Comparison of ENCODE assay signal across 9 mouse cellular contexts in the genomic region with DNA sequence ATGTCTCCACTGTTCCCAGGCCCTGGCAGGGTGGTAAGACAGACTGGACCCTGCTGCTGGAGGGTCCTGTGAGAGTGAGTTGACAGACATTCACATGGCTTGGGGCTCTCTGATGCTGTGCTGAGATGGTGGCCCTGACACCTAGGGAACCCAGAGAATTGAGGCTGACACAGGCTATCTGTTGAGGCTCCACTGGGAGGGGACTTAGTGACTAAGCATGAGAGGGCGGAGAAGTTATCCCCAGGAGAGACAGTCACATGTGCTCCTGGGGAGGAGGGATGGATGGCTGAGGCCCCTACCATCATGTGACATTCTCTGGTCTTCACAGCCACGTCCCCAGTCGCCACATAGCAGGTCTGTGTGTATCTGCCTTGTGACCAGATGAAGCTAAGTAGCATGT. TPM values are rescaled to one million over a fixed set of nuclear protein-coding genes. Genes with fewer than 3 reads are reported as not detected.
DNase-seq lines count a peak whose midpoint lies in the region; ATAC-seq and TF ChIP-seq lines count a peak whose summit lies in the region.
"Had no signal": no experiment of that assay in that cellular context is flagged by ENCODE, and none has a peak within 500 bp of the region (broad histone marks: within the 10 kb centered on the region; RNA-seq: fewer than 3 reads in every experiment).

No protein-coding gene starts in this region.

- ATAC-seq in heart, embryonic 15.5 days (replicated peaks; ENCODE audit: insufficient number of reproducible peaks, insufficient read depth, low FRiP score, low read depth), result peak; percentile 7; the same call in 1 of the 2 replicates
- ATAC-seq in hindbrain, embryonic 14.5 days (ENCODE audit: low FRiP score), result peak; percentile 12; the same call in 1 of the 2 replicates
- peak; percentile 13; the same call in 1 of the 2 replicates for ATAC-seq in midbrain, postnatal 0 days (ENCODE audit: low FRiP score)

- no peaks in the 10 kb centered on the region for H3K27me3 ChIP-seq in heart, embryonic 15.5 days
- no peaks in the 10 kb centered on the region for H3K27me3 ChIP-seq in hindbrain, embryonic 14.5 days (ENCODE audit: control insufficient read depth, insufficient read depth, low read length)
- no peaks in the 10 kb centered on the region for H3K27me3 ChIP-seq in midbrain, postnatal 0 days (ENCODE audit: insufficient read depth, low read length)

- TF ChIP-seq CTCF in bone marrow macrophage, adult 2 months (IDR thresholded peaks at IDR 0.05; ENCODE audit: low read depth, low read length), result 0 out of 2 replicates have a peak, but pooled peaks have one; percentile 7
- TF ChIP-seq CTCF in midbrain, postnatal 0 days (IDR thresholded peaks at IDR 0.05), result no peak
- no peak for TF ChIP-seq CTCF in left cerebral cortex, adult 2 months (IDR thresholded peaks at IDR 0.05)

- WGBS in heart, embryonic 15.5 days, result 55% methylated on average over 3 of the region's 3 CpGs
- 56% methylated on average over 3 of the region's 3 CpGs for WGBS in hindbrain, embryonic 14.5 days
- 64% methylated on average over 3 of the region's 3 CpGs for WGBS in midbrain, postnatal 0 days

- no peak for DNase-seq in heart, adult 8-10 months (ENCODE audit: low spot score)
- no peak for DNase-seq in hindbrain, embryonic 14.5 days (ENCODE audit: low spot score)
- no peak for DNase-seq in midbrain, postnatal 0 days (ENCODE audit: low spot score)
- DNase-seq in adrenal gland, adult (ENCODE audit: inconsistent age in 2 of 2, low spot score in 1 of 2), result no peak
- DNase-seq in left cerebral cortex, adult 2 months (ENCODE audit: extremely low spot score in 1 of 2, low spot score in 2 of 2), result no peak
- DNase-seq in adrenal gland, postnatal 4 days (ENCODE audit: low spot score in 2 of 2), result no peak

- no peak overlapping the region for H3K9ac ChIP-seq in heart, embryonic 15.5 days
- H3K9ac ChIP-seq in hindbrain, embryonic 14.5 days, result no peak overlapping the region
- no peak overlapping the region for H3K9ac ChIP-seq in midbrain, postnatal 0 days (replicated peaks; ENCODE audit: low read length, poor library complexity, severe bottlenecking)
- H3K9ac ChIP-seq: liver, embryonic 14.5 days had no signal

- no peak overlapping the region for H3K4me2 ChIP-seq in heart, embryonic 15.5 days
- no peak overlapping the region for H3K4me2 ChIP-seq in hindbrain, embryonic 14.5 days (replicated peaks)
- H3K4me2 ChIP-seq in midbrain, postnatal 0 days (ENCODE audit: low read depth, low read length, poor library complexity, severe bottlenecking), result no peak overlapping the region

- H3K36me3 ChIP-seq in heart, embryonic 15.5 days, result no peaks in the 10 kb centered on the region
- 0 out of 2 replicates have a peak, but pooled peaks cover 2% of the 10 kb centered on the region for H3K36me3 ChIP-seq in hindbrain, embryonic 14.5 days (replicated peaks; ENCODE audit: control insufficient read depth, insufficient read depth)
- peaks cover 3% of the 10 kb centered on the region for H3K36me3 ChIP-seq in midbrain, postnatal 0 days (ENCODE audit: insufficient read depth, low read length)

- H3K4me3 ChIP-seq in heart, embryonic 15.5 days, result no peak overlapping the region
- no peak overlapping the region for H3K4me3 ChIP-seq in bone marrow macrophage, adult 2 months (ENCODE audit: insufficient read depth, low read length)
- no peak overlapping the region for H3K4me3 ChIP-seq in hindbrain, embryonic 14.5 days (replicated peaks; ENCODE audit: low read length)
- no peak overlapping the region for H3K4me3 ChIP-seq in midbrain, postnatal 0 days (ENCODE audit: low read depth, low read length)
- H3K4me3 ChIP-seq in left cerebral cortex, adult 2 months, result no peak overlapping the region

- H3K4me1 ChIP-seq in heart, embryonic 15.5 days (replicated peaks), result peaks cover 49% of the 10 kb centered on the region
- peaks cover 71% of the 10 kb centered on the region for H3K4me1 ChIP-seq in bone marrow macrophage, adult 2 months (ENCODE audit: control insufficient read depth, insufficient read depth, low read length)
- peaks cover 16% of the 10 kb centered on the region for H3K4me1 ChIP-seq in hindbrain, embryonic 14.5 days (replicated peaks; ENCODE audit: control insufficient read depth, insufficient read depth, low read length)
- no peaks in the 10 kb centered on the region for H3K4me1 ChIP-seq in midbrain, postnatal 0 days (ENCODE audit: insufficient read depth, low read length)

- intact Hi-C loops in left cerebral cortex, adult 2 months (cut with DNase I), result no loop called here

- peak overlapping the region; percentile 40 for H3K27ac ChIP-seq in heart, embryonic 15.5 days
- no peak overlapping the region for H3K27ac ChIP-seq in bone marrow macrophage, adult 2 months (ENCODE audit: insufficient read depth, low read depth, low read length)
- peak overlapping the region; percentile 72 for H3K27ac ChIP-seq in hindbrain, embryonic 14.5 days
- peak overlapping the region; percentile 44; the same call in 1 of the 2 replicates for H3K27ac ChIP-seq in midbrain, postnatal 0 days (ENCODE audit: low read depth, low read length)
- no peak overlapping the region; the same call in 1 of the 2 replicates for H3K27ac ChIP-seq in left cerebral cortex, adult 2 months
- H3K27ac ChIP-seq: liver, embryonic 14.5 days had no signal

- TF ChIP-seq POLR2A in bone marrow macrophage, adult 2 months (IDR thresholded peaks at IDR 0.05; ENCODE audit: borderline replicate concordance, low read depth, low read length), result no peak

- H3K9me3 ChIP-seq in heart, embryonic 15.5 days (replicated peaks), result no peaks in the 10 kb centered on the region
- H3K9me3 ChIP-seq in hindbrain, embryonic 14.5 days (ENCODE audit: control insufficient read depth, low read length), result no peaks in the 10 kb centered on the region
- H3K9me3 ChIP-seq in midbrain, postnatal 0 days (ENCODE audit: low read length), result no peaks in the 10 kb centered on the region

RNA-seq across cellular contexts. Expression of a gene that starts 15.6 kb away (rescaled TPM):
- 9.3 and 15.5 TPM in 2 replicates for polyA plus RNA-seq in heart, embryonic 15.5 days (2015; fragmentation: Nextera tagmentation; extraction: Ambion mirVana)
- total RNA-seq in heart, adult 8-10 months (2022), result 1 to 10 TPM; 2.3 to 4.9 (median 3.3) TPM
- 54.6 and 64.9 TPM in 2 replicates for polyA plus RNA-seq in bone marrow macrophage, adult 2 months (2012; ENCODE audit: insufficient read depth, insufficient read length, missing spikeins)
- 21.8 and 23.4 TPM in 2 replicates for polyA plus RNA-seq in hindbrain, embryonic 14.5 days (2014; fragmentation: Nextera tagmentation; extraction: Ambion mirVana)
- 46.4 and 47.5 TPM in 2 replicates for total RNA-seq in midbrain, postnatal 0 days (2014; rRNA removed)
- 8.6 and 8.7 TPM in 2 replicates for polyA plus RNA-seq in midbrain, postnatal 0 days (2015; fragmentation: Nextera tagmentation; extraction: Ambion mirVana)
- total RNA-seq in left cerebral cortex, adult 2 months (2021), result 10 to 100 TPM; 11.4 to 16.4 TPM
- total RNA-seq in adrenal gland, postnatal 4 days (2021), result 10 to 100 TPM; 23.4 to 29.2 TPM

Comparison
In these comparisons a context has a peak if more than half of its experiments do, and no peak if none do; other contexts are left out.
1. H3K27ac ChIP-seq: peak in heart, embryonic 15.5 days (single experiment), hindbrain, embryonic 14.5 days (single experiment) and midbrain, postnatal 0 days (single experiment); none in bone marrow macrophage, adult 2 months (single experiment) and left cerebral cortex, adult 2 months (single experiment).
2. Peak in every context shown above with its lines, with median percentiles within 50 percentile points of each other: ATAC-seq.